Mouse (Mus musculus): ENCODE data around the gene Acer3. TPM values are rescaled to one million over a fixed set of nuclear protein-coding genes. Genes with fewer than 3 reads are reported as not detected.

The Acer3 gene
- polyA plus RNA-seq, 1 experiment, result 6.2 TPM

- no peak for DNase-seq (ENCODE audit: low read depth in 1 of 2, low spot score in 2 of 2)
- Histone ChIP-seq H3K27me3 (ENCODE audit: control insufficient read depth, insufficient read depth, low read length) (no peaks in the 10 kb centered on the region), H3K36me3 (ENCODE audit: control insufficient read depth, insufficient read depth, low read length) (no peaks in the 10 kb centered on the region), H3K4me1 (ENCODE audit: control insufficient read depth, insufficient read depth, insufficient read length) (no peaks in the 10 kb centered on the region; the same call in 1 of the 2 replicates), H3K4me3 (ENCODE audit: extremely low read depth, insufficient read depth, insufficient read length) (no peak overlapping the region), H3K27ac (ENCODE audit: insufficient read depth, low read length) (no peak overlapping the region)
- TF ChIP-seq CTCF (IDR thresholded peaks at IDR 0.05; ENCODE audit: extremely low read depth, insufficient read depth, insufficient read length, insufficient replicate concordance), result no peak
- no peak for TF ChIP-seq POLR2A (IDR thresholded peaks at IDR 0.05; ENCODE audit: low read depth, low read length)
- WGBS, result 68% methylated on average over 7 of the region's 7 CpGs
Measured at GRCm38 (mm10) chr7:98329651-98330374, 8.8 kb upstream of the Acer3 start.

- no peak overlapping the region for H3K27ac ChIP-seq (ENCODE audit: insufficient read depth, low read length)
- TF ChIP-seq CTCF (IDR thresholded peaks at IDR 0.05; ENCODE audit: extremely low read depth, insufficient read depth, insufficient read length, insufficient replicate concordance) (no peak), POLR2A (IDR thresholded peaks at IDR 0.05; ENCODE audit: low read depth, low read length) (no peak)
- no peaks in the 10 kb centered on the region for H3K36me3 ChIP-seq (ENCODE audit: control insufficient read depth, insufficient read depth, low read length)
- DNase-seq (ENCODE audit: low read depth in 1 of 2, low spot score in 2 of 2), result no peak
- no peaks in the 10 kb centered on the region for H3K4me1 ChIP-seq (ENCODE audit: control insufficient read depth, insufficient read depth, insufficient read length)
- H3K27me3 ChIP-seq (ENCODE audit: control insufficient read depth, insufficient read depth, low read length), result no peaks in the 10 kb centered on the region
- 50% methylated on average over 2 of the region's 2 CpGs for WGBS
- H3K4me3 ChIP-seq (ENCODE audit: extremely low read depth, insufficient read depth, insufficient read length), result no peak overlapping the region
Measured at GRCm38 (mm10) chr7:98328311-98328710, 7.3 kb upstream of the Acer3 start.

- Histone ChIP-seq H3K36me3 (ENCODE audit: control insufficient read depth, insufficient read depth, low read length) (no peaks in the 10 kb centered on the region), H3K4me1 (ENCODE audit: control insufficient read depth, insufficient read depth, insufficient read length) (no peaks in the 10 kb centered on the region), H3K4me3 (ENCODE audit: extremely low read depth, insufficient read depth, insufficient read length) (no peak overlapping the region), H3K27me3 (ENCODE audit: control insufficient read depth, insufficient read depth, low read length) (no peaks in the 10 kb centered on the region), H3K27ac (ENCODE audit: insufficient read depth, low read length) (no peak overlapping the region)
- no peak for TF ChIP-seq POLR2A (IDR thresholded peaks at IDR 0.05; ENCODE audit: low read depth, low read length)
- TF ChIP-seq CTCF (IDR thresholded peaks at IDR 0.05; ENCODE audit: extremely low read depth, insufficient read depth, insufficient read length, insufficient replicate concordance), result no peak
- WGBS, result 87% methylated on average over 7 of the region's 7 CpGs
- DNase-seq (ENCODE audit: low read depth in 1 of 2, low spot score in 2 of 2), result no peak
Measured at GRCm38 (mm10) chr7:98326051-98326450, 5.0 kb upstream of the Acer3 start.

- H3K4me3 ChIP-seq (ENCODE audit: extremely low read depth, insufficient read depth, insufficient read length), result no peak overlapping the region
- WGBS, result 62% methylated on average over 1 of the region's 1 CpGs
- H3K27ac ChIP-seq (ENCODE audit: insufficient read depth, low read length), result no peak overlapping the region
- no peak for DNase-seq (ENCODE audit: low read depth in 1 of 2, low spot score in 2 of 2)
- H3K4me1 ChIP-seq (ENCODE audit: control insufficient read depth, insufficient read depth, insufficient read length), result no peaks in the 10 kb centered on the region
- no peak for TF ChIP-seq POLR2A (IDR thresholded peaks at IDR 0.05; ENCODE audit: low read depth, low read length)
- TF ChIP-seq CTCF (IDR thresholded peaks at IDR 0.05; ENCODE audit: extremely low read depth, insufficient read depth, insufficient read length, insufficient replicate concordance), result no peak
- H3K36me3 ChIP-seq (ENCODE audit: control insufficient read depth, insufficient read depth, low read length), result no peaks in the 10 kb centered on the region
- no peaks in the 10 kb centered on the region for H3K27me3 ChIP-seq (ENCODE audit: control insufficient read depth, insufficient read depth, low read length)
Measured at GRCm38 (mm10) chr7:98324228-98324627, 3.2 kb upstream of the Acer3 start.

GRCm38 (mm10) chr7:98323288-98324019 lies 2.4 kb upstream of the Acer3 start:
- DNase-seq (ENCODE audit: low read depth in 1 of 2, low spot score in 2 of 2), result no peak
- no peaks in the 10 kb centered on the region for H3K36me3 ChIP-seq (ENCODE audit: control insufficient read depth, insufficient read depth, low read length)
- TF ChIP-seq CTCF (IDR thresholded peaks at IDR 0.05; ENCODE audit: extremely low read depth, insufficient read depth, insufficient read length, insufficient replicate concordance) (no peak), POLR2A (IDR thresholded peaks at IDR 0.05; ENCODE audit: low read depth, low read length) (no peak)
- H3K4me3 ChIP-seq (ENCODE audit: extremely low read depth, insufficient read depth, insufficient read length), result no peak overlapping the region
- WGBS, result 79% methylated on average over 5 of the region's 5 CpGs
- no peaks in the 10 kb centered on the region for H3K27me3 ChIP-seq (ENCODE audit: control insufficient read depth, insufficient read depth, low read length)
- no peak overlapping the region for H3K27ac ChIP-seq (ENCODE audit: insufficient read depth, low read length)
- H3K4me1 ChIP-seq (ENCODE audit: control insufficient read depth, insufficient read depth, insufficient read length), result no peaks in the 10 kb centered on the region

- Histone ChIP-seq H3K4me1 (ENCODE audit: control insufficient read depth, insufficient read depth, insufficient read length) (no peaks in the 10 kb centered on the region), H3K36me3 (ENCODE audit: control insufficient read depth, insufficient read depth, low read length) (no peaks in the 10 kb centered on the region), H3K27me3 (ENCODE audit: control insufficient read depth, insufficient read depth, low read length) (no peaks in the 10 kb centered on the region), H3K27ac (ENCODE audit: insufficient read depth, low read length) (no peak overlapping the region), H3K4me3 (ENCODE audit: extremely low read depth, insufficient read depth, insufficient read length) (no peak overlapping the region)
- DNase-seq (ENCODE audit: low read depth in 1 of 2, low spot score in 2 of 2), result no peak
- 24% methylated on average over 3 of the region's 3 CpGs for WGBS
- TF ChIP-seq POLR2A (IDR thresholded peaks at IDR 0.05; ENCODE audit: low read depth, low read length) (no peak), CTCF (IDR thresholded peaks at IDR 0.05; ENCODE audit: extremely low read depth, insufficient read depth, insufficient read length, insufficient replicate concordance) (no peak)
Measured at GRCm38 (mm10) chr7:98322415-98322814, 1.4 kb upstream of the Acer3 start.

Data from spleen, adult 2 months (tissue).